Mouse (Mus musculus) hematopoietic stem cell, adult 5-6 weeks (primary cell): Measurements from ENCODE around the gene Kcnd2. TPM values are rescaled to one million over a fixed set of nuclear protein-coding genes. Genes with fewer than 3 reads are reported as not detected.

Source experiments
- ATAC-seq, 2 experiments: fragments of 125-278 bp in 1 of 2; replicated peaks in 1 of 2; 2 replicates each; pipeline ENCODE4 v1.8.0; 2016 to 2017; ENCODE audit warnings: inconsistent platforms in 2 of 2, mild to moderate bottlenecking in 2 of 2, moderate number of reproducible peaks in 2 of 2, low read depth in 1 of 2, moderate TSS enrichment in 1 of 2; ENCODE audit not compliant: low FRiP score in 2 of 2, poor library complexity in 2 of 2, severe bottlenecking in 2 of 2, insufficient read depth in 1 of 2, low TSS enrichment in 1 of 2
- total RNA-seq: library from RNA; stranded (forward); fragments of 172-1452, 232-1000 nt; gene quantifications from 2 replicates; pipeline ENCODE4 v1.2.3, GENCODE M21; 2017

Kcnd2 gene
- total RNA-seq, 1 experiment from 2014 or later, result not detected

DNA sequence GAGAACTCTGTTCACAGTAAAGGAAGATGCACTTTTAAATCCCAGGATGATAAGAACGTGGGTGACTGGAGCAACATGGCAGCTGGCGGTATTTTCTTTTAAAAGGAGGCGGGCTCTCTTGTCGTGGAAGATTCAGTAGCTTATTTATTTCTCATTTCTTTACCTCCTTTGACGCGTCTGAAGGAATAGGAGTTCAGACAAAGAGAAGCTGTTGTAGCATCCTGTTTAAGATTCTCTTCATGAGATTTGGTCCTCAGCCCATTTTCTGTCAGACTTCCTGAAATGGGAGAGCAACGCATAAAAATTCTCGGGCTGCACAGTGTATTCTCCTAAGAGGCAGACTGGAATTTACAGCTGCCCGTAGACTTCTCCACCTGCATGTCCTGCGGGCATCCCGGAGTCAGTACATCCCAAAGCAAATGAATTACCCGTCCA is 552.5 kb downstream of the Kcnd2 start:
- no peak for ATAC-seq

DNA sequence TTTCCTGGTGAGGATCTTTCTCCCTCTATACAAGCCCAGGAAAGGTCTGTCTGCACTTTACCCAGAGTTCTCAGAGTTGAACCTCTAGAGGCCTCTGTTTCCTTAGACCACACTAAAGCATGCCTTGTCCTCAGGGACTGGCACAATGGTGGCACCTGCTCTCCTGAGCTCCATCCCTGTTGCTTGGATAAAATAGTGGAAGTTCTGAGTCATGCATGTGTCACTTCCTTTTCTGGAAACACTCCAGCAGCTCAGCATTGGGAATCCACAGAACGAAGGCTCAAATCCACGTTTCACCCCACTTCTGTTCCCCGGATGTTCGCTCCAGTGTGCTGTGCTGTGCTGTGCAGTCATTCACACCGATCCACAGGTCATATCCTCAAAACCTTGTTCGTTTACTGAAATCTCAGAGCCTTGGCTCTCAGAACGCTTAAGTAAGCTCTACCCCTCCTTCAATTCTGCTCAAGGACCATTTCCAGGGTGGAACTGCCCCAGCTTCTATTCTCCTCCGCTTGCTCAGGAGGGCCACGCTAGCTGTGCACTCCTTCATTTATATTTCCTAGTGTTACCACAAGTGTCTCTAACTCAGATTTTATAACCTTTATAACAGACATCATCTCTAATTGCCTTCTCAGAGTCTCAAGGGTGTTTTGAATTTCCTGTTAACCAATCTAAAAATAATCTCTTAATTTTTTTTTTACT is 553.6 kb downstream of the Kcnd2 start:
- no peak for ATAC-seq

DNA sequence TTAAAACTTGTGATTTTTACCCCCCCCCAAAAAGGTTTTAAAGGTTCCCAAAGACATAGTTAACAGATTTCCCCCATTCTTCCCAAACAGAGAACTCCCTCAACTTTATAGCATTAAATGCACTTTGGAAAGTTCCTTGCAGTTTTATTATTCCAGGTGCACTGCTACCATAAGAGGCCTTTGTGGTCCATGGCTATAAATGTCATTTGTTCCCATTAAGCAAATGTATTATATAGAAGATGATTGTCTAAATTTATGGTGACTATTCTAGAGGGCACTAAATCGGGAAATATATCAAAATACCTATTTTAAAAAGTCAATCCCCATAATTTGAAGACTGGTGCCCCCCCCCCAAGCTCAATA is 554.1 kb downstream of the Kcnd2 start:
- no peak for ATAC-seq

DNA sequence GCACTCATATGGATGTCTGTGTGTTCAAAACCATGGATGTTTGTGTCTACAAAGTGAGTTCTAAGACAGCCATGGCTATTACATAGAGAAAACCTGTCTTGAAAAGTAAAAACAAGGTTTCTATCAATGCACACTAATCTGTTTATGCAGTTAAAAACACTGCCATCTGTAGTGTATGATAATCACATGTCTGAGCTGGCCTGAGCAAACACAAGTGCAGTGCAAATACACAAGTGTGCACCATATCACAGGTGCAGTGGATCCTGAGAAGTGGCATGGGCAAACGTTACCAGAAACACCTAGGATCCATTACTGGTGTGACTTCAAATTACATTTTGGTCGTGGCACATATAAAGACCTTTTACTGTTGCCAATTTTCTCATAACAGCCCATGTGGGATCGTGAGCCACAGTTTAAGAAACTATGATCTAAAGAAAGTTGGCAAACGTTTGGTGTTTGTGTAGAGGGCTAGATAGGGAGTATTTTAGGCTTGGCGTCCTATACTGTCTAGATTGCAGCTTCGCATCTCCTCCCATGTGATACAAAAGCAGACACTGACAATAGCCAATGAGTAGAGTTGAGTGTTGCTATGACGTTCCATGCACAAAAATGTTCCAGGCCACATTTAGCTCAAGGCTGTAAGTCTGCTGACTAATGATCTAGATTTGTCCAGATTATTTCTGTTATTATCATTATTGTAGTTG is 559.1 kb downstream of the Kcnd2 start:
- no peak for ATAC-seq
